Mouse (Mus musculus) embryonic fibroblast, embryonic 13.5 days (primary cell): ENCODE results near the gene Celf5. TPM values are rescaled to one million over a fixed set of nuclear protein-coding genes. Genes with fewer than 3 reads are reported as not detected.

Source experiments
- H3K27ac ChIP-seq: 2 replicates; pipeline ENCODE4 v1.5.1; 2012; ENCODE audit warnings: low read length, control low read depth, inconsistent platforms; ENCODE audit not compliant: insufficient read depth
- H3K4me1 ChIP-seq: 2 replicates; pipeline ENCODE4 v1.6.1; 2011; ENCODE audit warnings: low read length; ENCODE audit not compliant: control insufficient read depth, insufficient read depth
- H3K4me3 ChIP-seq: 2 replicates; pipeline ENCODE4 v1.5.1; 2011; ENCODE audit warnings: mild to moderate bottlenecking, control low read depth, low read length; ENCODE audit not compliant: insufficient read depth
- CTCF ChIP-seq: IDR thresholded peaks from 2 replicates; pipeline ENCODE4 v1.5.1; 2011; ENCODE audit warnings: mild to moderate bottlenecking, control low read depth, low read length, moderate library complexity, borderline replicate concordance; ENCODE audit not compliant: insufficient read depth
- POLR2A ChIP-seq: IDR thresholded peaks from 2 replicates; pipeline ENCODE4 v1.6.1; 2011; ENCODE audit warnings: low read depth, mild to moderate bottlenecking, control low read depth, low read length, moderate library complexity
- polyA plus RNA-seq: library from polyadenylated mRNA; stranded (reverse); fragments of >200 nt; gene quantifications from 2 replicates; pipeline ENCODE4 v1.2.4, GENCODE M21; 2011; ENCODE audit warnings: low read depth; ENCODE audit not compliant: missing spikeins, insufficient read length

Gene Celf5
- polyA plus RNA-seq, 1 experiment = 4.4 TPM

- H3K4me3 ChIP-seq = no peak overlapping the region
- H3K27ac ChIP-seq = no peak overlapping the region
- TF ChIP-seq CTCF (no peak), POLR2A (no peak)
- no peaks in the 10 kb centered on the region for H3K4me1 ChIP-seq
Observed at GRCm38 (mm10) chr10:81462917-81463316, 19.6 kb downstream of the Celf5 start.

GRCm38 (mm10) chr10:81462415-81462804, 20.1 kb downstream of the Celf5 start:
- H3K4me1 ChIP-seq = no peaks in the 10 kb centered on the region
- no peak overlapping the region for H3K4me3 ChIP-seq
- TF ChIP-seq POLR2A = no peak
- TF ChIP-seq CTCF = no peak
- H3K27ac ChIP-seq = no peak overlapping the region

- Histone ChIP-seq H3K4me3 (no peak overlapping the region), H3K27ac (no peak overlapping the region)
- TF ChIP-seq POLR2A (no peak), CTCF (no peak)
Observed at GRCm38 (mm10) chr10:81461673-81462414, 20.7 kb downstream of the Celf5 start.

GRCm38 (mm10) chr10:81460951-81461350, 21.6 kb downstream of the Celf5 start:
- Histone ChIP-seq H3K4me1 (no peaks in the 10 kb centered on the region), H3K27ac (no peak overlapping the region), H3K4me3 (no peak overlapping the region)
- TF ChIP-seq CTCF (no peak), POLR2A (no peak)

More at GRCm38 (mm10) chr10:81461673-81462414, 20.7 kb downstream of the Celf5 start:
- H3K4me1 ChIP-seq = no peaks in the 10 kb centered on the region

GRCm38 (mm10) chr10:81460471-81460870, 22.0 kb downstream of the Celf5 start:
- Histone ChIP-seq H3K4me3 (no peak overlapping the region), H3K27ac (no peak overlapping the region), H3K4me1 (no peaks in the 10 kb centered on the region)
- no peak for TF ChIP-seq CTCF
- TF ChIP-seq POLR2A = no peak

- Histone ChIP-seq H3K4me1 (no peaks in the 10 kb centered on the region), H3K27ac (no peak overlapping the region), H3K4me3 (no peak overlapping the region)
- TF ChIP-seq CTCF = no peak
- TF ChIP-seq POLR2A = no peak
Observed at GRCm38 (mm10) chr10:81459399-81459798, 23.1 kb downstream of the Celf5 start.

- H3K27ac ChIP-seq = no peak overlapping the region
- TF ChIP-seq CTCF (no peak), POLR2A (no peak)
- no peak overlapping the region for H3K4me3 ChIP-seq
- H3K4me1 ChIP-seq = no peaks in the 10 kb centered on the region
Observed at GRCm38 (mm10) chr10:81458267-81458666, 24.2 kb downstream of the Celf5 start.

GRCm38 (mm10) chr10:81457624-81458023, 24.9 kb downstream of the Celf5 start:
- TF ChIP-seq POLR2A = no peak
- TF ChIP-seq CTCF = no peak
- Histone ChIP-seq H3K27ac (no peak overlapping the region), H3K4me1 (no peaks in the 10 kb centered on the region), H3K4me3 (no peak overlapping the region)

GRCm38 (mm10) chr10:81456983-81457563, 25.4 kb downstream of the Celf5 start:
- TF ChIP-seq CTCF = no peak
- no peak for TF ChIP-seq POLR2A
- Histone ChIP-seq H3K27ac (no peak overlapping the region), H3K4me1 (no peaks in the 10 kb centered on the region), H3K4me3 (no peak overlapping the region)

- no peak within 1 kb of the TSS for H3K27ac ChIP-seq
- no peak within 1 kb of the TSS for H3K4me3 ChIP-seq
- TF ChIP-seq POLR2A (no peak), CTCF (no peak)
- no peaks in the 10 kb centered on the region for H3K4me1 ChIP-seq
Observed at GRCm38 (mm10) chr10:81455181-81455895, 27.2 kb downstream of the Celf5 start, which contains the start of gene Nfic. Gene Nfic, minus strand, starts transcription at chr10:81455635.
